ENCODE assay signal across 34 mouse cellular contexts in genomic region chr17:25340003-25340402, GRCm38 (mm10). TPM values are rescaled to one million over a fixed set of nuclear protein-coding genes. Genes with fewer than 3 reads are reported as not detected.
"Had no signal": no experiment of that assay in that cellular context is flagged by ENCODE, and none has a peak within 500 bp of the region (broad histone marks: within the 10 kb centered on the region; RNA-seq: fewer than 3 reads in every experiment).

No protein-coding gene starts in this region.

- H3K4me2 ChIP-seq: limb, embryonic 12.5 days; limb, embryonic 13.5 days; limb, embryonic 15.5 days; lung, embryonic 14.5 days; lung, embryonic 15.5 days; midbrain, embryonic 11.5 days; midbrain, embryonic 12.5 days; midbrain, embryonic 13.5 days; midbrain, embryonic 15.5 days; neural tube, embryonic 12.5 days had no signal

- DNase-seq: layer of hippocampus, postnatal 36 days; left cerebral cortex, postnatal 4 days; lung, adult 18-20 months; lung, adult 2 months; lung, embryonic 14.5 days; lung, postnatal 10 days; lung, postnatal 14 days; lung, postnatal 36 days; lung, postnatal 4 days; midbrain, embryonic 14.5 days had no signal

- H3K27ac ChIP-seq: left cerebral cortex, adult 2 months; limb, embryonic 10.5 days; limb, embryonic 12.5 days; limb, embryonic 13.5 days; limb, embryonic 15.5 days; liver, embryonic 14.5 days; lung, embryonic 15.5 days; macrophage; midbrain, embryonic 10.5 days; midbrain, embryonic 12.5 days; midbrain, embryonic 13.5 days; midbrain, embryonic 15.5 days; neural tube, embryonic 12.5 days had no signal

- H3K36me3 ChIP-seq: limb, embryonic 10.5 days; limb, embryonic 12.5 days; limb, embryonic 13.5 days; limb, embryonic 15.5 days; lung, embryonic 15.5 days; midbrain, embryonic 10.5 days; midbrain, embryonic 12.5 days; midbrain, embryonic 13.5 days; midbrain, embryonic 15.5 days; neural tube, embryonic 12.5 days had no signal

- ATAC-seq: lung, postnatal 0 days; midbrain, embryonic 13.5 days; midbrain, embryonic 15.5 days; midbrain, embryonic 16.5 days had no signal

- H3K9ac ChIP-seq: limb, embryonic 12.5 days; limb, embryonic 13.5 days; limb, embryonic 15.5 days; liver, embryonic 14.5 days; lung, embryonic 14.5 days; lung, embryonic 15.5 days; midbrain, embryonic 12.5 days; midbrain, embryonic 13.5 days; midbrain, embryonic 15.5 days; neural tube, embryonic 12.5 days had no signal

- H3K9me3 ChIP-seq: limb, embryonic 10.5 days; limb, embryonic 12.5 days; limb, embryonic 13.5 days; limb, embryonic 15.5 days; lung, embryonic 15.5 days; midbrain, embryonic 10.5 days; midbrain, embryonic 12.5 days; midbrain, embryonic 13.5 days; midbrain, embryonic 15.5 days; neural tube, embryonic 12.5 days had no signal

- H3K4me3 ChIP-seq: left cerebral cortex, adult 2 months; limb, embryonic 10.5 days; limb, embryonic 12.5 days; limb, embryonic 13.5 days; limb, embryonic 15.5 days; lung, embryonic 15.5 days; megakaryocyte, embryonic 14.5 days; midbrain, embryonic 10.5 days; midbrain, embryonic 12.5 days; midbrain, embryonic 13.5 days; midbrain, embryonic 15.5 days; myocyte; neural tube, embryonic 12.5 days had no signal

- H3K4me1 ChIP-seq: limb, embryonic 12.5 days; limb, embryonic 13.5 days; limb, embryonic 15.5 days; lung, embryonic 15.5 days; megakaryocyte, embryonic 14.5 days; midbrain, embryonic 10.5 days; midbrain, embryonic 12.5 days; midbrain, embryonic 13.5 days; midbrain, embryonic 15.5 days; neural tube, embryonic 12.5 days had no signal

- H3K27me3 ChIP-seq: lung, embryonic 15.5 days; midbrain, embryonic 13.5 days; midbrain, embryonic 15.5 days; neural tube, embryonic 12.5 days had no signal

RNA-seq across cellular contexts. Expression of gene Tpsab1, which starts 5.4 kb away (rescaled TPM):
- polyA plus RNA-seq: limb, embryonic 10.5 days; limb, embryonic 11.5 days; limb, embryonic 12.5 days; liver, adult 2 months; liver, embryonic 14.5 days; lung, embryonic 14.5 days; macrophage; midbrain, embryonic 10.5 days; midbrain, embryonic 11.5 days; midbrain, embryonic 12.5 days; midbrain, embryonic 13.5 days; midbrain, embryonic 14.5 days; midbrain, embryonic 15.5 days; midbrain, embryonic 16.5 days; midbrain, postnatal 0 days; neural tube, embryonic 11.5 days; neural tube, embryonic 12.5 days had no signal

RNA-seq across cellular contexts. Expression of gene Prss29, which starts 21.5 kb away (rescaled TPM):
- polyA plus RNA-seq: limb, embryonic 10.5 days; limb, embryonic 11.5 days; limb, embryonic 12.5 days; limb, embryonic 13.5 days; limb, embryonic 14.5 days; limb, embryonic 15.5 days; liver, adult 2 months; liver, embryonic 14.5 days; lung, adult 2 months; lung, embryonic 14.5 days; lung, embryonic 15.5 days; lung, embryonic 16.5 days; lung, postnatal 0 days; macrophage; midbrain, embryonic 10.5 days; midbrain, embryonic 11.5 days; midbrain, embryonic 12.5 days; midbrain, embryonic 13.5 days; midbrain, embryonic 14.5 days; midbrain, embryonic 15.5 days; midbrain, embryonic 16.5 days; midbrain, postnatal 0 days; myocyte; neural tube, embryonic 11.5 days; neural tube, embryonic 12.5 days had no signal

RNA-seq across cellular contexts. Expression of gene Tpsb2, which starts 26.1 kb away (rescaled TPM):
- polyA plus RNA-seq: limb, embryonic 10.5 days; limb, embryonic 11.5 days; limb, embryonic 12.5 days; liver, adult 2 months; macrophage; midbrain, embryonic 10.5 days; midbrain, embryonic 11.5 days; midbrain, embryonic 12.5 days; midbrain, embryonic 13.5 days; myocyte; neural tube, embryonic 11.5 days; neural tube, embryonic 12.5 days had no signal

RNA-seq across cellular contexts. Expression of gene Tpsg1, which starts 29.1 kb away (rescaled TPM):
- polyA plus RNA-seq: limb, embryonic 10.5 days; limb, embryonic 12.5 days; liver, adult 2 months; macrophage; midbrain, embryonic 10.5 days; midbrain, embryonic 11.5 days; midbrain, embryonic 13.5 days; myocyte had no signal

RNA-seq across cellular contexts. Expression of gene Prss28, which starts 31.6 kb away (rescaled TPM):
- polyA plus RNA-seq: limb, embryonic 10.5 days; limb, embryonic 11.5 days; limb, embryonic 12.5 days; limb, embryonic 13.5 days; limb, embryonic 14.5 days; limb, embryonic 15.5 days; liver, adult 2 months; liver, embryonic 14.5 days; lung, adult 2 months; lung, embryonic 14.5 days; lung, embryonic 15.5 days; lung, embryonic 16.5 days; lung, postnatal 0 days; macrophage; midbrain, embryonic 10.5 days; midbrain, embryonic 11.5 days; midbrain, embryonic 12.5 days; midbrain, embryonic 13.5 days; midbrain, embryonic 14.5 days; midbrain, embryonic 15.5 days; midbrain, embryonic 16.5 days; midbrain, postnatal 0 days; myocyte; neural tube, embryonic 11.5 days; neural tube, embryonic 12.5 days had no signal
